18 mouse cellular contexts compared by ENCODE assay signal in the genomic region with DNA sequence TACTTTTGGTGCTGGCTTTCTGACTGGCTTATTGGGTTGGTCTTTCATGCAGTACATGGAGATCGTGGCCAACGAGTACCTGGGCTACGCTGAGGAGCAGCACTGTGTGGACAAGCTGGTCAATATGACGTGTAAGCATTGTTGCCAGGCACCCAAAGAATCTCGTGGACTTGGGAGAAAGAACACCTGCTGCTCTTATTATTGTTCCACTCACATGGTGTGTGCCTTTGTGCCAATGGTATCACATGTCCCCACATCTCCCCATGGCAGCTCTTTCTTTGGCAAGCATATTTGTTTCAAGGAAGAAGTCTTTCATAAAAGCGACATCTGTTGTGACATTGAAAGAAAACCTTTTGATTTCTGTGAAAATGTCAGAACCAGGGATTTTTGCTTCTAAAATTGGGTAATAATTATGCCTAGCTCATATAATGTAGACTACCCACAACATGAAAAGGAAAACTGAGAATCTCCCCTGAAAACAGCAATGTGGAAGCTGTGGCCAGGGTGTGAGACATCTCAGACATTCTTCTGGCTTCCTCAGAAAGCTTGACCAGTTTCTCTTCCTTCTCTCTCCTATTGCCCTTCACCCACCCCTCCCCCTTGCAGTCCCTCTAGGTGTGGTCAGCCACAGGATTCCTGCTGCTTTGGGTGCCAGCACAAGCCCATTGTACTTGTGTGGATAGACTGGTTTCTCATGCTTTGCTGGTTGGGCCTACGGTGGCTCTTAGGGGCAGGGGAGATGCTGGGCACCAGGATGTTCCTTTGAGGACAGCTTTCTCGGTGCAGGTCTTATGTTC. TPM values are rescaled to one million over a fixed set of nuclear protein-coding genes. Genes with fewer than 3 reads are reported as not detected.
DNase-seq lines count a peak whose midpoint lies in the region; ATAC-seq lines count a peak whose summit lies in the region.
"Had no signal": no experiment of that assay in that cellular context is flagged by ENCODE, and none has a peak within 500 bp of the region (broad histone marks: within the 10 kb centered on the region; RNA-seq: fewer than 3 reads in every experiment).

No protein-coding gene starts in this region.

- no peaks in the 10 kb centered on the region for H3K4me1 ChIP-seq in stomach, embryonic 14.5 days (ENCODE audit: control insufficient read depth, insufficient read depth, low read length)
- no peaks in the 10 kb centered on the region for H3K4me1 ChIP-seq in midbrain, embryonic 14.5 days (ENCODE audit: control insufficient read depth, insufficient read depth, low read length)
- H3K4me1 ChIP-seq: limb, embryonic 15.5 days; midbrain, embryonic 12.5 days; neural tube, embryonic 12.5 days had no signal

- DNase-seq in layer of hippocampus, adult 11-12 months (ENCODE audit: low spot score), result peak; percentile 36
- DNase-seq in layer of hippocampus, postnatal 25 days (ENCODE audit: extremely low spot score in 1 of 2, low spot score in 1 of 2), result no peak
- DNase-seq in brain, adult 2 months (ENCODE audit: low read depth, low spot score), result peak; percentile 33
- DNase-seq in layer of hippocampus, adult 9-11 months, result peak; percentile 60
- no peak for DNase-seq in right cerebral cortex, postnatal 25 days
- no peak for DNase-seq in midbrain, embryonic 14.5 days
- DNase-seq: cerebellum, adult 8-10 months; heart, postnatal 4 days; kidney, postnatal 14 days; lung, embryonic 14.5 days; thymus, postnatal 4 days had no signal

- WGBS in stomach, embryonic 14.5 days, result 72% methylated on average over 8 of the region's 8 CpGs
- WGBS in midbrain, embryonic 14.5 days, result 85% methylated on average over 8 of the region's 8 CpGs

- H3K27ac ChIP-seq in stomach, embryonic 14.5 days (ENCODE audit: low read length), result no peak overlapping the region
- H3K27ac ChIP-seq in midbrain, embryonic 14.5 days (replicated peaks; ENCODE audit: low read depth, low read length), result no peak overlapping the region
- H3K27ac ChIP-seq: limb, embryonic 15.5 days; midbrain, embryonic 12.5 days; neural tube, embryonic 12.5 days had no signal

- H3K9ac ChIP-seq in stomach, embryonic 14.5 days (replicated peaks; ENCODE audit: low read depth, low read length), result no peak overlapping the region
- H3K9ac ChIP-seq in midbrain, embryonic 14.5 days (replicated peaks; ENCODE audit: low read length), result no peak overlapping the region
- H3K9ac ChIP-seq: limb, embryonic 15.5 days; lung, embryonic 14.5 days; midbrain, embryonic 12.5 days; neural tube, embryonic 12.5 days had no signal

- ATAC-seq in stomach, embryonic 14.5 days (ENCODE audit: insufficient number of reproducible peaks, insufficient read depth, low FRiP score, low read depth), result 0 out of 2 replicates have a peak, but pooled peaks have one; percentile 49
- ATAC-seq in midbrain, embryonic 14.5 days (ENCODE audit: low FRiP score, low TSS enrichment), result no peak
- ATAC-seq: activated CD4-positive, CD25-positive, alpha-beta regulatory T cell, adult 4 months; CD4-positive, CD25-positive, alpha-beta regulatory T cell, adult 4 months had no signal

- H3K27me3 ChIP-seq in stomach, embryonic 14.5 days (ENCODE audit: control insufficient read depth, insufficient read depth, low read length), result no peaks in the 10 kb centered on the region
- H3K27me3 ChIP-seq in midbrain, embryonic 14.5 days (ENCODE audit: control insufficient read depth, insufficient read depth, low read length), result no peaks in the 10 kb centered on the region
- H3K27me3 ChIP-seq: limb, embryonic 15.5 days; midbrain, embryonic 12.5 days; neural tube, embryonic 12.5 days had no signal

- H3K4me3 ChIP-seq in stomach, embryonic 14.5 days (ENCODE audit: low read depth, low read length), result no peak overlapping the region
- no peak overlapping the region for H3K4me3 ChIP-seq in midbrain, embryonic 14.5 days (replicated peaks; ENCODE audit: low read depth, low read length)
- H3K4me3 ChIP-seq: limb, embryonic 15.5 days; midbrain, embryonic 12.5 days; neural tube, embryonic 12.5 days had no signal

- H3K36me3 ChIP-seq in stomach, embryonic 14.5 days (ENCODE audit: control insufficient read depth, insufficient read depth, low read length), result no peaks in the 10 kb centered on the region
- no peaks in the 10 kb centered on the region for H3K36me3 ChIP-seq in midbrain, embryonic 14.5 days (ENCODE audit: control insufficient read depth, insufficient read depth, low read length)
- H3K36me3 ChIP-seq: limb, embryonic 15.5 days; midbrain, embryonic 12.5 days; neural tube, embryonic 12.5 days had no signal

- H3K4me2 ChIP-seq in stomach, embryonic 14.5 days (replicated peaks; ENCODE audit: low read depth, low read length), result no peak overlapping the region
- no peak overlapping the region for H3K4me2 ChIP-seq in midbrain, embryonic 14.5 days (ENCODE audit: low read length)
- H3K4me2 ChIP-seq: heart, embryonic 11.5 days; limb, embryonic 15.5 days; lung, embryonic 14.5 days; midbrain, embryonic 12.5 days; neural tube, embryonic 12.5 days had no signal

- no peaks in the 10 kb centered on the region for H3K9me3 ChIP-seq in stomach, embryonic 14.5 days (ENCODE audit: control insufficient read depth, low read depth, low read length)
- no peaks in the 10 kb centered on the region for H3K9me3 ChIP-seq in midbrain, embryonic 14.5 days (ENCODE audit: control insufficient read depth, low read length)
- H3K9me3 ChIP-seq: limb, embryonic 15.5 days; midbrain, embryonic 12.5 days; neural tube, embryonic 12.5 days had no signal

RNA-seq across cellular contexts. Expression of gene Nek10, which starts 39.7 kb away (rescaled TPM):
- 1 to 10 TPM; 3.4 to 4.3 TPM for total RNA-seq in layer of hippocampus, postnatal 25 days (2021)
- 0.04 TPM in 1 of 2 replicates, not detected in the other for polyA plus RNA-seq in stomach, embryonic 14.5 days (2014; fragmentation: Nextera tagmentation; extraction: Ambion mirVana)
- 0.03 and 0.04 TPM in 2 replicates for polyA plus RNA-seq in midbrain, embryonic 14.5 days (2014; fragmentation: Nextera tagmentation; extraction: Ambion mirVana)
- polyA plus RNA-seq: heart, embryonic 11.5 days; neural tube, embryonic 12.5 days had no signal

Comparison
In these comparisons a context has a peak if more than half of its experiments do, and no peak if none do; other contexts are left out.
1. DNase-seq: peak in layer of hippocampus, adult 11-12 months (single experiment), brain, adult 2 months (single experiment) and layer of hippocampus, adult 9-11 months (single experiment); none in layer of hippocampus, postnatal 25 days (0 of 2), right cerebral cortex, postnatal 25 days (single experiment) and midbrain, embryonic 14.5 days (single experiment).